Mouse (Mus musculus) heart, postnatal 0 days (tissue): ENCODE data around the gene Zbtb39. TPM values are rescaled to one million over a fixed set of nuclear protein-coding genes. Genes with fewer than 3 reads are reported as not detected.

Source experiments
- ATAC-seq: fragments of 200-750 bp; cut with Nextera tagmentation; 2 replicates; pipeline ENCODE4 v1.8.0; 2017; ENCODE audit warnings: low read depth, moderate number of reproducible peaks, moderate library complexity; ENCODE audit not compliant: insufficient read depth
- DNase-seq: peaks from one replicate; pipeline ENCODE4 v3.0.0-alpha.2; 2016; ENCODE audit warnings: low spot score
- H3K27ac ChIP-seq: fragments of 300-500 bp; sonication (generic); 2 replicates; pipeline ENCODE4 v1.5.1; 2014; ENCODE audit warnings: low read depth, mild to moderate bottlenecking
- H3K27me3 ChIP-seq: fragments of 300-500 bp; sonication (generic); 2 replicates; pipeline ENCODE4 v1.6.1; 2014; ENCODE audit warnings: low read length, mixed read lengths; ENCODE audit not compliant: control insufficient read depth, insufficient read depth
- H3K36me3 ChIP-seq: fragments of 300-500 bp; sonication (generic); replicated peaks from 2 replicates; pipeline ENCODE4 v1.6.1; 2014; ENCODE audit warnings: low read length, mixed read lengths; ENCODE audit not compliant: control insufficient read depth, insufficient read depth
- H3K4me1 ChIP-seq: fragments of 300-500 bp; sonication (generic); 2 replicates; pipeline ENCODE4 v1.6.1; 2014; ENCODE audit warnings: antibody characterized with exemption; ENCODE audit not compliant: control insufficient read depth, insufficient read depth
- H3K4me2 ChIP-seq: fragments of 300-500 bp; sonication (generic); 2 replicates; pipeline ENCODE4 v1.6.1; 2014; ENCODE audit warnings: low read depth, mild to moderate bottlenecking, low read length, moderate library complexity
- H3K4me3 ChIP-seq: fragments of 300-500 bp; sonication (generic); 2 replicates; pipeline ENCODE4 v1.5.1; 2014; ENCODE audit warnings: low read depth, low read length
- H3K9ac ChIP-seq: fragments of 300-500 bp; sonication (generic); replicated peaks from 2 replicates; pipeline ENCODE4 v1.6.1; 2014; ENCODE audit warnings: low read depth, low read length, mixed read lengths
- H3K9me3 ChIP-seq: fragments of 300-500 bp; sonication (generic); replicated peaks from 2 replicates; pipeline ENCODE4 v1.6.1; 2016; ENCODE audit warnings: low read length; ENCODE audit not compliant: control insufficient read depth
- CTCF ChIP-seq: IDR thresholded peaks from 2 replicates; pipeline ENCODE4 v1.5.1; 2016; ENCODE audit warnings: antibody characterized with exemption, control low read depth, low read depth
- EP300 ChIP-seq: IDR thresholded peaks from 2 replicates; pipeline ENCODE4 v1.6.1; 2016; ENCODE audit warnings: antibody characterized with exemption, low read depth
- WGBS: fragments of 180-500 bp; shearing (Covaris S2); extraction: QIAGEN DNeasy Blood & Tissue Kit; methylation state at CpG from one replicate; pipeline ENCODE4 v1.1.7; 2014; 5-methylcytosine and 5-hydroxymethylcytosine counted together
- polyA plus RNA-seq: library from polyadenylated mRNA; unstranded; fragments of >200 nt; fragmentation: Nextera tagmentation; extraction: Ambion mirVana; gene quantifications from 2 replicates; pipeline ENCODE4 v1.2.1, GENCODE M21; 2015
- total RNA-seq: library from RNA; depleted of rRNA; stranded (reverse); fragments of >200 nt; gene quantifications from 2 replicates; pipeline ENCODE4 v1.2.3, GENCODE M21; 2014; ENCODE audit warnings: low replicate concordance

Gene Zbtb39
- total and polyA plus RNA-seq, 2 experiments from 2014 or later, result 0.94 to 5.8 TPM

DNA sequence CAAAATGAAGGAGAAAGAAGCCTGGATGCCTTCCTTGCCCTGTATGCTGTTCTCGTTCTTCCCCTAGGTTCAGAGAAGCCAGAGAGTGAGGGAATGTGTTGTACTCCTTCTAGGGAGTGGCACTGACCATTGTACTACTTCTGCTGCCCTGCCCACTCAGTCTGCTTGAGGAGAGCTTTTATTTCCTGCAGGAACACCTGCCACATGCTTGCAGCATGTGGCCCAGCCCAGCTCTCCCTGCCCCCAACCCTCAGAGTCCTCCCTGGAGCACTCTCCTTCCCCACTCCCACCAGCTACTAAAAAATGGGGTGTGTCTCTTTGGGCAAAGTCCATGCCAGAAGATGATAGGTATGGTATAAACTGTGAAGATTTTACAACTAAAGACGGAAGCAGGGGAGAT lies 35.0 kb upstream of the Zbtb39 start:
- Histone ChIP-seq H3K9ac (no peak overlapping the region), H3K4me3 (no peak overlapping the region)

DNA sequence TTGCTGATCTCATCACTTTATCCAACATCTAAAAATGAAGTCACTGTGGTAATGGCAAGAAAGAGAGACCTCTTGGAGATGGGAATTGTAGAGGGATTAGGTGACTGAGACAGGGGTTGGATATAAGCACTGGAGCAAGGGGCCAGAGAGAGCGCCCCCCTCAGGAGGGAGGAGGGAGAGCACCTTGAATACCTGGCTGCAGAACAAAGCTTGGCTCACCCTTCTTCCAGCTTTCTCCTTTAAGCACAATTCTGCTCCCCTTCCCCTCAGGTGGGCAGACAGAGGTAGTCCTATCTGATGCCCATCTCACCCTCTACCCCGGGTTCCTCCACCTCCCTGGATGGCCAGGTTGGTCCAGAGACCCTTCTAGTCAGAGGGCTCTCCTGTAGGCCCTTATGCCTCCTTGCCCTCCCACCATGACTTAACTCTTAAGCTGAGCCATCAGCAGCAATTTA lies 34.5 kb upstream of the Zbtb39 start, which contains the start of gene Myo1a:
Myo1a (plus strand) TSS at position 405 of the 455 bp plus-strand sequence.
- TF ChIP-seq CTCF (no peak), EP300 (no peak)
- ATAC-seq, result no peak
- Histone ChIP-seq H3K36me3 (no peaks in the 10 kb centered on the region), H3K27me3 (no peaks in the 10 kb centered on the region), H3K9me3 (no peaks in the 10 kb centered on the region), H3K9ac (no peak within 1 kb of the TSS), H3K4me2 (no peak within 1 kb of the TSS), H3K4me1 (peaks cover 12% of the 10 kb centered on the region), H3K4me3 (no peak within 1 kb of the TSS), H3K27ac (no peak within 1 kb of the TSS)
- DNase-seq, result no peak
- WGBS, result 42% methylated on average over 2 of the region's 2 CpGs

More for the DNA sequence above, 35.0 kb upstream of the Zbtb39 start:
- no peaks in the 10 kb centered on the region for H3K27me3 ChIP-seq
- no peak overlapping the region for H3K4me2 ChIP-seq
- WGBS, result 53% methylated on average over 2 of the region's 2 CpGs
- H3K27ac ChIP-seq, result no peak overlapping the region
- TF ChIP-seq EP300 (no peak), CTCF (no peak)
- no peak for DNase-seq
- H3K9me3 ChIP-seq, result no peaks in the 10 kb centered on the region
- H3K4me1 ChIP-seq, result peaks cover 12% of the 10 kb centered on the region
- no peak for ATAC-seq
- no peaks in the 10 kb centered on the region for H3K36me3 ChIP-seq

GRCm38 (mm10) chr10:127705783-127706182 lies 33.6 kb upstream of the Zbtb39 start:
- no peak overlapping the region for H3K9ac ChIP-seq
- no peak overlapping the region for H3K27ac ChIP-seq
- no peak overlapping the region for H3K4me3 ChIP-seq
- no peaks in the 10 kb centered on the region for H3K36me3 ChIP-seq
- TF ChIP-seq EP300 (no peak), CTCF (no peak)
- H3K4me1 ChIP-seq, result peaks cover 12% of the 10 kb centered on the region
- H3K27me3 ChIP-seq, result no peaks in the 10 kb centered on the region
- H3K9me3 ChIP-seq, result no peaks in the 10 kb centered on the region
- no peak overlapping the region for H3K4me2 ChIP-seq
- 92% methylated on average over 4 of the region's 4 CpGs for WGBS
- no peak for ATAC-seq
- no peak for DNase-seq

DNA sequence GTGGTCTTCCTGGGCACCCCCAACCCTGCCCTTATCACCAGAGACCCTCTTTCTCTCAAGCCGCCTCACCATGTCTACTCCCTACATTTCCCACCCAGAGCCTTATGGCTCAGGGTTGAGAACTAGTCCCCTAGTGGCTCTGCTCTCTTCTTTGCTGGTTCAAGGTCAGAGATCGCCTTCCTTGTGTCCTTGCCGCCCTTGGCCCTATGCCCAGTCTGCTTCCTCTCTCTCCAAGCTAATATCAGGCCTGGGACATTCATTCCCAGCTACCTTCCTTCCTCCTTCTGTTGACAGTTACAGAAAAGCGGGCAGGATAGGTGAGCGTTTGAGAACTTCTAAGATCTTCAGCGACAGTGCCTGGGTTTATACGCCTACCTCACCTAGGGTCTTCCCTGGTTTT lies 31.6 kb upstream of the Zbtb39 start:
- H3K36me3 ChIP-seq, result no peaks in the 10 kb centered on the region
- DNase-seq (peak; percentile 46), ATAC-seq (no peak)
- no peak overlapping the region for H3K27ac ChIP-seq
- no peaks in the 10 kb centered on the region for H3K27me3 ChIP-seq
- H3K4me2 ChIP-seq, result no peak overlapping the region
- no peak overlapping the region for H3K9ac ChIP-seq
- H3K4me1 ChIP-seq, result peaks cover 12% of the 10 kb centered on the region
- 27% methylated on average over 7 of the region's 7 CpGs for WGBS
- H3K4me3 ChIP-seq, result no peak overlapping the region
- no peaks in the 10 kb centered on the region for H3K9me3 ChIP-seq
- TF ChIP-seq EP300 (no peak), CTCF (no peak; the same call in 1 of the 2 replicates)

GRCm38 (mm10) chr10:127708850-127709370 lies 30.4 kb upstream of the Zbtb39 start:
- 85% methylated on average over 3 of the region's 3 CpGs for WGBS
- no peak for DNase-seq
- Histone ChIP-seq H3K27ac (no peak overlapping the region), H3K27me3 (no peaks in the 10 kb centered on the region), H3K9me3 (no peaks in the 10 kb centered on the region), H3K9ac (no peak overlapping the region), H3K4me3 (no peak overlapping the region), H3K4me1 (peaks cover 12% of the 10 kb centered on the region), H3K4me2 (no peak overlapping the region), H3K36me3 (no peaks in the 10 kb centered on the region)
- ATAC-seq, result no peak
- TF ChIP-seq CTCF (no peak), EP300 (no peak)

- no peak for DNase-seq
- Histone ChIP-seq H3K4me3 (no peak overlapping the region), H3K9me3 (no peaks in the 10 kb centered on the region), H3K4me2 (no peak overlapping the region), H3K27ac (no peak overlapping the region), H3K36me3 (no peaks in the 10 kb centered on the region), H3K9ac (no peak overlapping the region), H3K27me3 (no peaks in the 10 kb centered on the region), H3K4me1 (peaks cover 12% of the 10 kb centered on the region)
- WGBS, result 72% methylated on average over 13 of the region's 13 CpGs
- no peak for ATAC-seq
- TF ChIP-seq CTCF (no peak), EP300 (no peak)
Observed at GRCm38 (mm10) chr10:127710331-127710730, 29.0 kb upstream of the Zbtb39 start.
